Mouse (Mus musculus): ENCODE results near the gene Mxra8.

The Mxra8 gene

GRCm38 (mm10) chr4:155839483-155839910 is at the start of gene Mxra8:
TSS of gene Mxra8 (plus strand) at chr4:155839680.
- DNase-seq (ENCODE audit: inconsistent ontology term): peak; percentile 98

GRCm38 (mm10) chr4:155790021-155790489 is 49.4 kb upstream of the Mxra8 start, which contains the start of gene Ankrd65:
TSS of gene Ankrd65 (plus strand) at chr4:155790439.
- DNase-seq (ENCODE audit: inconsistent ontology term): no peak

GRCm38 (mm10) chr4:155790650-155791161 is 48.8 kb upstream of the Mxra8 start:
- no peak for DNase-seq (ENCODE audit: inconsistent ontology term)

- DNase-seq (ENCODE audit: inconsistent ontology term): no peak
Observed at GRCm38 (mm10) chr4:155791240-155791933, 48.1 kb upstream of the Mxra8 start.

GRCm38 (mm10) chr4:155793730-155794129 is 45.8 kb upstream of the Mxra8 start:
- no peak for DNase-seq (ENCODE audit: inconsistent ontology term)

- DNase-seq (ENCODE audit: inconsistent ontology term): no peak
Observed at GRCm38 (mm10) chr4:155802075-155802474, 37.4 kb upstream of the Mxra8 start.

- DNase-seq (ENCODE audit: inconsistent ontology term): no peak
Observed at GRCm38 (mm10) chr4:155802741-155803339, 36.6 kb upstream of the Mxra8 start, which contains the start of gene Mrpl20. TSS of gene Mrpl20 (plus strand) at chr4:155802878.

- DNase-seq (ENCODE audit: inconsistent ontology term): peak; percentile 90
Observed at GRCm38 (mm10) chr4:155803340-155804041, 36.0 kb upstream of the Mxra8 start.

- no peak for DNase-seq (ENCODE audit: inconsistent ontology term)
Observed at GRCm38 (mm10) chr4:155807841-155808240, 31.6 kb upstream of the Mxra8 start.

- peak; percentile 99 for DNase-seq (ENCODE audit: inconsistent ontology term)
Observed at GRCm38 (mm10) chr4:155811929-155812664, 27.4 kb upstream of the Mxra8 start, which contains the start of gene Ccnl2. TSS of gene Ccnl2 (plus strand) at chr4:155812489.

GRCm38 (mm10) chr4:155812665-155813181 is 26.8 kb upstream of the Mxra8 start:
- DNase-seq (ENCODE audit: inconsistent ontology term): peak; percentile 65

GRCm38 (mm10) chr4:155817533-155817932 is 21.9 kb upstream of the Mxra8 start:
- DNase-seq (ENCODE audit: inconsistent ontology term): no peak

- no peak for DNase-seq (ENCODE audit: inconsistent ontology term)
Observed at GRCm38 (mm10) chr4:155821025-155821424, 18.5 kb upstream of the Mxra8 start.

- no peak for DNase-seq (ENCODE audit: inconsistent ontology term)
Observed at GRCm38 (mm10) chr4:155823443-155823842, 16.0 kb upstream of the Mxra8 start.

GRCm38 (mm10) chr4:155829866-155830265 is 9.6 kb upstream of the Mxra8 start:
- DNase-seq (ENCODE audit: inconsistent ontology term): no peak

- no peak for DNase-seq (ENCODE audit: inconsistent ontology term)
Observed at GRCm38 (mm10) chr4:155830596-155830995, 8.9 kb upstream of the Mxra8 start.

- DNase-seq (ENCODE audit: inconsistent ontology term): peak; percentile 96
Observed at GRCm38 (mm10) chr4:155831205-155831766, 8.2 kb upstream of the Mxra8 start, which contains the start of gene Aurkaip1. TSS of gene Aurkaip1 (plus strand) at chr4:155831272.

GRCm38 (mm10) chr4:155831831-155832230 is 7.6 kb upstream of the Mxra8 start:
- DNase-seq (ENCODE audit: inconsistent ontology term): no peak

- DNase-seq (ENCODE audit: inconsistent ontology term): no peak
Observed at GRCm38 (mm10) chr4:155832321-155832720, 7.2 kb upstream of the Mxra8 start.

- DNase-seq (ENCODE audit: inconsistent ontology term): no peak
Observed at GRCm38 (mm10) chr4:155833234-155833633, 6.2 kb upstream of the Mxra8 start.

GRCm38 (mm10) chr4:155833836-155834235 is 5.6 kb upstream of the Mxra8 start:
- DNase-seq (ENCODE audit: inconsistent ontology term): peak; percentile 78
